Mouse (Mus musculus): ENCODE data around the gene Mob3b.
A peak's percentile ranks its signal among the peaks of the same experiment; 100 is the strongest.

Gene Mob3b

DNA sequence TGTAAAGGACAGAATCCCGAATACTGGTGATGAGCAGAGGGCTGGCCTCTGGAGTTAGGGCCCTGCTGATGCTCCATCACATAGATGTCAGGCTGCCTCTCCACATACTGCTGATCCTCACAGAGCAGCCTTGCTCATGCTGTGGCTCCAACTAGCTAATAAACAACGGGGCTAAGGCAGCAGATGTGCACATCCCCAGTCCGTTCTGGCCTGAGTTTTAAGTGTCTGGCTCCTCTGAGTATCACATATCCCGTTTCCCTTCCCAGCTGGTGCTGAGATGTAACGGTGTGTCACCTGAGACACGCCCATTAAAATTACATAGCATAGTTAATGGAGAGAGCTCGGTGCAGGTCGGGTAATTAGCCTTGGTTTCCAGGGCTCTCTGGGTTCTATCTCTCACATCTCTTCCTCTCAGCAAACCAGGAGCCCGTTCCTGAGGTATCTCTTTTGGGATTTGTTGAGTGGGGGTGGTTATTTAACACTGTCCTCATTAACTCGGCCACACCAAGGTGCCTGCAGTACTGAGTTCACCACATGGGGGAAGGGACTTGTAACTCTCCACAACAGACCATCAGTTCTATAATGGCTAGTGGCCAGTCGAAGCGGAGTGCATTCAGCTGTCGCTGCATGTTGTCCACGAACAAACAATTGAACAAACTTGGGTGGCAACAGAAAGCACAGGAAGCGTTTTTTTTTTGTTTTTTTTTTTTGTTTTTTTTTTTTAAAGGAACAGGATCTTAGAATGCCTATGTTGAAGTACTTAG is 92.0 kb downstream of the Mob3b start:
- ATAC-seq (ENCODE audit: low TSS enrichment), result peak; percentile 44

DNA sequence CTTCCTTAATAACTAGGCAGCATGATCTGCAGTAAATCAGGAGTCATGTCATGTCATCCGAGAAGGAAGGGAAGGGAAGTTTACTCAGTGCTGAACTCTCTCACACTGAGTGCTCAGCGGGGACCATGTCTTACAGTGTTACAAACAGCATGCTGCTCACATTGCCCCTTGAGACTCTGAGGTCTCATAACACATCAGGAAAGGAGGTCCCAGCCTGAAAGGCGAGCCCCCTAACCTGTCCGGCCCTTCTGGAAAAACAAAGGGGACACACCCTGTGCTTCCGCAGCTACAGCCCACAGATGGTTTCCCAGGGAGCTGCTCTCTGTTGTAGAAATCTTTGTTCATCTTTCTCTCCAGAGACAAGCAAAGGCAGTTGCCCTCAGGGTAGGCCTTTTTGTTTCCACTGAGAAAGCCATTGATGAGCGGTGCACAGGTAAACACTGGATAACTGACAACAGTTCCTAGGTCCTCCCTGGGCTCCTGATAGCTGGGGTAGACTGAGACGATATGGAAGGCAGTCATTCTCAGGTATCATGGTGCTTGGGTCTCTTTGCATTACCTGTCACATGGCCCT is 94.1 kb downstream of the Mob3b start:
- no peak for ATAC-seq (ENCODE audit: low TSS enrichment)

DNA sequence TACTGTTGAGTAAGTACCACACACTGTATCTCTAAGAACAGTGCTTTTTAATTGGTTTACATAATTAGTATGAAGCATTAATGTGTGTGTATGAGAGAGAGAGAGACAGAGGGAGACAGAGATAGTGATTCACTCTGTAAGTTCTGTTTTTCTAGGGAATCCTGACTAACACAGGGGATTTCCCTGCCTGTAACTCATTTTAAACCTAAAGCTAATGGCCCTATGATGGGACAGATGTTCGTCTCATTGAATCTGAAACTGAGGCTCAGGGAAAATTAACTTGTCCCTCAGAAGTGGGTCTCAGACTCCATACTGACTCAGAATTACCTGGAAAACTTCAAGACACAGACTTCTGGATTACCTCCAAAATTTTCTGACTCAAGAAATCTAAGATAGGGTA is 96.3 kb downstream of the Mob3b start:
- no peak for ATAC-seq (ENCODE audit: low TSS enrichment)

DNA sequence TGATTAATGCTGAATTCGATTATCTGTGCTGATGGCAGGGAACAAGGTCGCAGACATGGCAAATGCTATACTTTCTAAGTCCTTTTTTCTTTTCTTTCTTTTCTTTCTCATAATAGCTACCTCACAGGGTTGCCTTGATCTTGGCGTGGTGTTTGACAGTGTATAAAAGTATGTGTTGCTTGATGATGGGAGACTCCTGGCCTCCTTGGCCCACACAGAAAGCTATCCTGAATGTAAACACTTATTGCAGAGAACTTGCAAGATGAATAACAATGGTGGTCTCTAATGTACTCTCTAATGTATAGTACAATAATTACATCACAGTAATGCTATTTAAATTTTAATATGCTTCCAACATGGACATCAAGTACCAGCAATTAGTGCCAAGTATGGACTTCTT is 96.9 kb downstream of the Mob3b start:
- ATAC-seq (ENCODE audit: low TSS enrichment), result no peak

DNA sequence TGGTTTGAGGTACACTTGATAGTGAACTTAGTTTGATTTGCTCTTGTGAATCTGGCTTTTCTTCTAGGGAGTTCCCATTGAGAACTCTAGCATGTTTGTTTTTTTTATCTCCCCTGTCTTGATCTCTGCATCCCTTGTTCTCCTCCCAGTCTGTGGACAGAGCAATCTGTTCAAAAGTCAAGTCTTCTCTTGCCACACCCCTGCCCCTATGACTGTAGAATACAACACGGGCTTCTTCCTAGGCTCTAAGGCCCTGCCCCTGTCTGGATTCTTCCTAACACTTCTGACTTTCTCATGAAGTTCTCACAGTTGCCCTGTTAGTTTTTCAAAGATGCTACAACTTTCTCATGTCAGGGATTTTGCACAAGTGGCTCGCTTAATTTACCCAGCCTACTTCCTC is 102.9 kb downstream of the Mob3b start:
- no peak for ATAC-seq (ENCODE audit: low TSS enrichment)

DNA sequence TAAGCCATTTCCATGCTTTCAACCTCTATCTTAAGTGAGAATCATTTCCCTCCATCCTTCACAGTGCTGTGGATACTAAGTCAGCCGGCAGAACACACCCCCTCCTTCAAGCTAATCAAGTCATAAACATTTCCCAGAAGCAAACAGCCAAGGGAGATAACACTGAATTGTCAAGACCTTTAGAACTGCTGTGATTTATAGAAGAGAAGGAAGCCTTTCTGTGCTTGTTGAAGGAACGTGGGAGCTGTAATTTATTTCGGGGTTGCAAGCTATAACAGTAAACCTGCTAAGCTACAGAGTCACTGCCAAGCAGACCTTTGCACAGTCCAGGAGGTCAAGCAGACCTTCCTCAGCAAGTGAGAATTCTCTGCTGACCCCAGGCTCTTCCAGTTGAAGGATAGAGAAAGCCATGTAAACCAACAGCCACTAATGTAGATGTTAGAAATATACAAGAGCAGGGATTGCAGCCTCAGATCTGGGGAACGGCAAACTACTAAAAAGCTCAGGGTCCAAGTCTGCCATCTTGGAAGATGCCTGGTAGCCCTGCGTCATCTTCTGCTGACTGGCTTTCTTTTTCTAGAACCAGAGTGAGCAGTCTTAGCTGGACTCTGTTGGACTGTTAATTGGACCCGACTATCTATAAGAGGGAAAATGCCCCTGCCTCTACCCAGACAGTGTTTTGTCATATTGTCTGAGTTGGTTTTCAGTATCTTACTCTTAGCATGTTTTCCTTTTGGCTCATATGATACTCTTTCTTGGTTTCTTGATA is 104.9 kb downstream of the Mob3b start:
- no peak for ATAC-seq (ENCODE audit: low TSS enrichment)

DNA sequence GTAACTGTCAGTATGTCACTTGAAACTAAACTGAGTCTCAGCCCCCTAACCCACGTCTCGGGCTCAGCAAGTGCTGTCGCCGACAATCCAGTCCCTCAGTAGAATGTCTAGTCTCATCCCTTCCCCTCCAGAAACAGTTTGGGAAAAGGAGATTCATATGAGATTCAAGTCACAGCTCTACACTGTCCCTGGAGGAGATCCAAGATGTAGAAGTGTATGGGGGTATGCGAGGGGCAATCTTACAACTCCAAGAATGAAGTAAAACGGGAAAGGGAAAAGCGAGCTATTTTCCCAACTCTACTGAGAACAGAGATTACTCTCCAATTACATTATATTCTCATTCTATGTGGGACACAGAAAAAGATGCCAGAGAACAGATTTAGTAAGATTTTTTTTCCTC is 106.1 kb downstream of the Mob3b start:
- peak; percentile 65 for ATAC-seq (ENCODE audit: low TSS enrichment)

DNA sequence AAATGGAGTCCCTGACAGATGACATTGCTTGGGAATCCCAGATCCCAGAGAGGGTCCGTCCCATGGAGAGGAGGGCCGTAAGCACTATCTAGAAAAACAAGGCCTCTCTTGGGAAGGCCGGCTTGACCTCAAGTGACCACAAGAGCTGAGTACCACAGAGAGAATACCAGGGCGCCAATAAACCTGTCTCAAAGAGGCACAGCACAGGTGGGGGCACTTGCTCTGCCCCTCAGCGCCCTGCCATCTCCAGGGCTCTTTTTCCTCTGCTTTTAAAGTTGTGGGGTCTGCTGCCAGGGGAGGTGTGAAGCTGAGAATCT is 107.6 kb downstream of the Mob3b start:
- ATAC-seq (ENCODE audit: low TSS enrichment), result no peak

DNA sequence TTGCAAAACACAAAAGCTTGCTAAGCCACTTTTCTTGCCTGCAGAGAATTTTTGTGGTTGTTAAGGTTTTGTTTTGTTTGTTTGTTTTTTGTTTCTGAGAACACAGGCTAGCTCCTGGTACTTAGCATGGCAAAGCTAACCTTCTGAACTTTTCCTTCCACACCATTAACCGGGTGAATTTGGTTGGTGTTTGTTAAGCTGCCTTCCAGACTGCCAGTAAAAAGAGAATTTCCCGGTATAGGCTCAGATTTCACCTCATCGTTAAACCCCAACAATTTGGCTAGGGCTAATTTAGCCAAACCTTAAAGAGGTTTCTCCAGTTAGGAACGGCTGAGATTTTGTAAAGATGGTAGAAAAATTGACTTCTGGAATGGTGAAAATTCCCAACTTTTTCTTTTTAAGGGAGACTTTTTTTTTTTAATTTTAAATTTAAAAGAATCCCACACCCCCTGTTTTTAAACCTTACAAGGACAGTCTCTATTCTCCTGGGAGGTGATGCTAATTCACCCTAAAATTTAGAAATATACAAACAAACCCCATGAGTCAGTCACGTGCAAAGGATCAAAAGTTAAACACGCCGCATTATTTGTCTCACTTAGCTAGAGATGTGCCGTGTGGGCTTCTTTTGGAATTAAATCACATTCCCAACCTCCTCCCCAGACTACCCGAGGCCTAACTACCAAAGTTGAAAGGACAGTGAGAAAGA is 108.1 kb downstream of the Mob3b start:
- no peak for ATAC-seq (ENCODE audit: low TSS enrichment)

DNA sequence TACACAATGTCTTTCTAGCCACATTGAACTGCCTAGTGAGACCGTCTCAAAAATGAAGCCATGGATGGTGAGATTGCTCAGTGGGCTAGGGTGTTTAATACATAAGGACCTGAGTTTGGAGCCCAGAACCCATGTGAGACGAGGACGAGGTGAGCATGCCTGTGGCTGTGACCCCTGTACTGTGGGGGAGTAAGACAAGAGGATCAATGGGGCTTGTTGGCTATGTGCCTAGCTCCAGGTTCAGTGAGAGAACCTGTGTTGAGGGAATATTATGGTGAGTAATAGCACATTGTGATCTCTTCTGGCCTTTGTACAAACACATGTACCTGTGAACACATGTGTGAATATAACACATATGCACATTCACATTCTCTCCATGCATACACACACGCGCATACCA is 116.4 kb downstream of the Mob3b start:
- no peak for ATAC-seq (ENCODE audit: low TSS enrichment)

DNA sequence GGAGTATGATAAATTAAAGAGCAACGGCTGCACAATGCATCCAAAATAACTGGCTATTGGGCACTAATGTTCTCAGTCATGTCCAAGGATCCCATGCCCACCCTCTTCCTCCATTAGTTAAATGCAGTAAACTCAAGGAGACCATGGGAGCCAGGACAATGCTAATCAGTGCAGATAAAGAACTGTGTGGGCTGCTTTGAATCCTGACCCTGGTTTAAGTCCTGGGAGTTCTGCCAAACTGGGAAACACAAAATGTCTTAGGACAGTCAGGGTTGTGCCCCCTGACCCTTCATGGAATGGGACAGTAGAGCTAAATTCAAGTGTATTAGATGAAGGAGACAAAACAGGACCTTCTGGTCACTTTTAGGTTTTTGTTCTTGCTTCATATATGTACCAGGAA is 117.0 kb downstream of the Mob3b start:
- no peak for ATAC-seq (ENCODE audit: low TSS enrichment)

DNA sequence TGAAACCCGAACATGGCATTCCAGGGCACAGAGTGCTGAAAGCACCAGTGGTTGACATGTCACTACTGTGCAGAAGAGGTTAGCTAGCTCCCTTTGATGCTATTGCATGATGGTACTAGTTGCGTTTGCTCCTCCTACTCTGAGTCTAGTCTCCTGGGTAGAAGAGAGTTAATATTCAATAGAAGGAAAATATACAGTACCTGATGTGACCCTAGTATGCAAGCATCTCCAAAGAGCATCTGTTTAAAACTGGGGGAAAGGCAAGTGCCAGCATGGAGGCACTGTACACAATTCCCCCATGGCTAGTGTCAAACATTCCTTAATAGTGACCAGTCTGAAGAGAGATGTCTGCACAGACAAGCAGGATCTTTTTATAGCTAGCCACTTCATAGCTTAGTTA is 119.5 kb downstream of the Mob3b start:
- ATAC-seq (ENCODE audit: low TSS enrichment), result no peak

DNA sequence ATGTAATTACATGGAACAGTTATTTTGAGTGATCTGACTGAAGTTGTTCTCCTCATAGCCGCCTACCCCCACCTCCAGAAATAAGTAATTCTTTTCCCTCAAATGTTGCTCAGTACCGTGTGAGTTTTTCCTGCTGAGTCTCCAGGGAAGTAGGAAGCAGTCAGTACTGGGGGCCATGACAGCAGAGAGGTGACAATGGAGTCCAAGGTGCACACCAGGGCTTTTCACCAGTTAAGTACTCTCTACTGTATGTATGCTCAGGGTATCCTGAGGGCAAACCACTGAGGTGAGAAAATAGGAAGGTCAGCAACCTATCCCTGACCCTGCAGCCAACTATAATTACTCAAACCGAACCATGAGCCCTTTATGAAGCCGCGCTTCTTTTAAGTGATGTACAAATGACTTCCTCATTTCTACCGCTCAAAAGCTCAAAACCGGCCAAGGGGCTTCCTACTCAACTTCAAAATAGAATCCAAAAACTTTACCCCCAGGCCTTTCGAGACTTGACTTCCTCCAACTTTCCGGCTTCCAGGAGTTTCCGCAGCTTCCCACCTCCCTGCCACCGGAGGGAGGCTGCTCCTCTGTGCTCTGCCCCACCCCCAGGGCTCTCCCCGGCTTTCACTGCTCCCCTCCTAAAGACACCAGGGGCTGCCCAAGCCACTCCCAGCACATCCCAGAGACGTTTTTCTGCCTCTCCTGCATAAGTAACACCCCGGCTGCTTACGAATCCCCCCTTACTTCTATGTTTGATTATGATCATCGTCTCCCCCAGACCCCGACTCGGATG is 122.6 kb downstream of the Mob3b start:
- ATAC-seq (ENCODE audit: low TSS enrichment), result peak; percentile 67; the same call in 1 of the 2 replicates

DNA sequence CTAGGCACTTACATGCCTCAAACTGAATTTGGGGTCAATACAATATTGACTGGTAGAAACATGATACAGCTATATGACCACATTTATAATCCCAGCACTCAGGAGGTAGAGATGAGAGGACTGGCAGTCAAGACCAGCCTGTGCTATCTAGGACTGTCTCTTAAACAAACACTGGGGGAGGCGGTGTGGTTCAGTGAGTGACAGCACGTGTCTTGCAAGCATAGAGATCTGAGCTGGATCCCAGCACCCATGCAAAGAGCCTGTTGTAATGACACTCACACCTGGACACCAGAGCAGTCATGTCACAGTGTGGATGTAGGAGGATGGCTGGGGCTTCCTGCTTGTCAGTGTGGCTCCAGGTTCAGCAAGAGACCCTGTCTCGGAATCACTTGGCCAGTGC is 124.5 kb downstream of the Mob3b start:
- no peak for ATAC-seq (ENCODE audit: low TSS enrichment)

DNA sequence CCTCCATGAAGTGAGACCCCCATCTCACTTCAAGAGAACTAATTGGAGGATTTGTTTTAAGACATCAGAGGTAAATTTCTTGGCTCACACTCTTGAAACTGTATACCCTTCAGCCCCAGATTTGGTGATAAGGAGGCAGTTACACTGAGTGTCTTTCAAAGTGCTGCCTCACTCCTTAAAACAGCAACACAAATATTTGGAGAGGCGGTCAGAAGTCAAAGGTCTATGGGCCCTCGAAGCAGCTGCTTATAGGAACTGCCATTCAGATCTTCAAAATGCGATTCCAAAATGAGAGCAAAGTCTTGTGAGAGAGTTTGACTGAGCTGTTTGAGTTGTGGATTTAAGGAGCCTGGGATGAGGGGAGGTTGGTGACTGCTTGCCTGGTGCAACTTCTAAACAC is 125.7 kb downstream of the Mob3b start:
- ATAC-seq (ENCODE audit: low TSS enrichment), result no peak

DNA sequence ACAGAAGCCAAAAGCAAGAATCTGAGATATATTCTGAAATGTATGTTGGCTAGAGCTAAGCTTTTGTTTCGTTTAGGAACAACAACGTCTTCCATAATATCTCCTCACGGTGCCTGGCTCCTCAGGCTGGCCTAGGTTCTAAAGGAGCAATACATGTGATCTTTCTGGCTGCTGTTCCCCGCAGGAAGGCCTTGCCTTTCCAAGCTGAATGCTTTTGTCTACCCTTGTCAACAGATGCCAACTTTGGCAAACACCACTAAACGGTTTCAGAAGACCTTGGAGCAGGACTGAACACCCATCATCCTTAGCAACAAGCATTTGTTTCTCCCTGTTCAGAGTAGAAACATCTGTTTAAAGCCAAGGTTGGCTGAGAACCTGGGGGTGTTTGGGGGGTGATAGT is 126.1 kb downstream of the Mob3b start:
- 0 out of 2 replicates have a peak, but pooled peaks have one; percentile 38 for ATAC-seq (ENCODE audit: low TSS enrichment)

DNA sequence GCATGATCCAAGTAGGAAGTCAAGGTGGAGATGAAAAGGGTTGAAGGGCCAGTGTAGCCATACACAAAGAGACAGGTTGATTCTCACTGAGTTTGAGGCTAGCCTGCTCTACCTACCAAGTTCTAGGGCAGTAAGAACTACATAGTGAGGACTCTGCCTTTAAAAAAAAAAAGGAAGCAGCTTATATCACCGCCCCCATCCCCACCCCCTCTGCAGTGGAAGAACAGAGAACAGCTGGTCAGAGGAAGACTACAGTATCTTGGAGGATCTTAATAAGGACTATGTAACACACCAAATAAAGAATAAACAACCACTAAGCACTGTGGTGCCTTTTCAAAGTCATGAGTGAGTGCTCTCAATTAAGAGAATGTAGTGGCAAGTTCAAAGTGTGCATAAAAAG is 138.9 kb downstream of the Mob3b start:
- ATAC-seq (ENCODE audit: low TSS enrichment), result no peak

DNA sequence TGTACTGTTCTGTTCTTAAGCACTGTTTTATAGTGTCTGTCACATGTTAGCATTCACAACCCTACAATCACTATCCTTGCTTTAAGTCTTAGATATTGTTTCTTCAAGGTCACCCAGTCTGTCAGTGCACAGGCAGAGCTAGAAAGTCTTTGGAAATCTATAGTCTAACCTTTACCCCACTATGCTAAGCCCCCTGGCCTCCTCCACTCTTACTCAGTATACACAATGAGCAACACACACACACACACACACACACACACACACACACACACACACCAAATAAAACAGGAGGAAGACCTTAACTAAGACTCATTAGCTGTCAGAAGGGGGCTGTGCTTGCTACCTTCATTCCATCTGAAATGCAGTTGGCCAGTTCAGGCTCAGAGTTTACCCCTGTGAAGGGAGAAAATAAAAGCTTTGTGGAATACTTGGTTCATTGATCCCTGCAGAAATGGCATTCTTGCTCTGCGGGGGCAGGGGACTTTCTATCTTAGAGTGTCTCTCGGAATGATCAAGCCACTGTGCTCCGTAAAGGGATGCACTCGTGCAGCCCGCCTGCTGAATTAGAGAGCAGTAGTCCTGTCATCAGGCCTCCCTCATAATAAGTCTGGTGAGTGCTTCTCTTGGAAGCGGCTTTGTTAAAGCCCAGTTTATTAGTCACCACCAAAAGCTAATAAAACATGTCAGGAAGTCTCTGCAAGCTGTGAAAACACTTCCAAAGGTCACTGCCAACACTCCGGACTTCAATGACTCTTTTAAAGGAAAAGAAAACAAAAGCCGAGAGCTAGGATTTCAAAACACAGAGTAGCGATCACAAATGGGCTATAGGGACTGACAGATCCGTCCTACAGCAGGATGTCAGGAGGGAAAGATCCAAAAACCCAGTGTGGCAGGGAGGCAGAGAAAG is 144.6 kb downstream of the Mob3b start:
- ATAC-seq (ENCODE audit: low TSS enrichment), result no peak

DNA sequence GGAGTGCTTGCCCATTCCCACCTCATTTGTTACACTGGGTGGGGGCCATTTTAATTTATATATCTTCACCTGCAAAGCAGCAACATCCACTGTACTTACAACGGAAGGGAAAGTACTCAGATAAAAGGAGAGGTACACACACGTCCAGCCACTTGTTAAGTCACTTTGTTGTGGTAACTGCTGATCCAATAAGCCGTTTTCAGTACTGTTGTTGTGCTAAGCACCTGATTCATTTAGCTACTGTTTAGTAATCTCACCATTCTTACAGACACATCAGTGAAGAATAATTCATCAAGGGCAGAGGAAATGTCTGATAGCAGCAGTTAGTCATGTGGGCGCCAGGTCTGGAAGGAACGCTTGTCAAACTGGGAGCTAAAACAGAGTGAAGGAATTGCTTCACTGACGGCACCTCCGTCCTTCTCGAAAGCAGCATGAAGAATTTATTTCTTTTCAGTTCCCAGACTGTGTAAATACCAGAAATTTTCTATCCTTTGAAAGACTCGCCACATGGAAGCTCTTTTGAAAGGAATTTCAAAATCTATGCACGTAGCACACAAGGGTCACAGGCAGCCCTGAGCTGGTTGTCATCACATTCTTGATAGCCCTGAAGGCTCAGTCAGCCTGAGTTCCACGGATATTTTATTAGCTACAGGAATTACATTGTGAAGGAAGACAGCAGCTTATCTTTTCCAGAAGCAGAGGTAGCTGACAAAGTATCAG is 150.6 kb downstream of the Mob3b start:
- no peak for ATAC-seq (ENCODE audit: low TSS enrichment)

DNA sequence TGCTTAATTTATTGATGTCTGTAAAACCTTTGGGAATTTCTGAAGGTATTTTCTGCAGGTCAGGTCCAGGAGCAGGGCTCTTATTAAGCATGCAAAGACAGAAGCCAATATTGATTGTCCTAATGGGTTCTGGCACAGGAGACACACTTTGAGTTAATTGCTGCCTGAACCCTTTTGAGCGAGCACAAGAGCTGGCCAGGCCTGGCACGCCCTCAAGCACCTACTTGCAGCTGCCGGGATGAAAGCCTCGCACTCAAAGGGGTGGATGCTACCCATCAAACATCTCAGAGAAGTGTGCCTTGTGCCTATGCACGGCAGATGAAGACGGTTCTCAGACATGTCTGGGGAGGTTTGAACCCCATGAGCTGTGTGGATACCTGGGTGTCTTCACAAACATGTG is 151.2 kb downstream of the Mob3b start:
- ATAC-seq (ENCODE audit: low TSS enrichment), result no peak; the same call in 1 of the 2 replicates
